Mouse (Mus musculus): Measurements from ENCODE around the gene Orc2. TPM values are rescaled to one million over a fixed set of nuclear protein-coding genes. Genes with fewer than 3 reads are reported as not detected.

Gene Orc2
- polyA plus RNA-seq, 1 experiment from 2014 or later, result 11.6 TPM

GRCm38 (mm10) chr1:58423371-58424248 is 81.3 kb downstream of the Orc2 start, which contains the start of gene Clk1:
Gene Clk1, minus strand, starts transcription at chr1:58424066.
- WGBS, result under 1% methylated on average over 74 of the region's 79 CpGs
- TF ChIP-seq CTCF (IDR thresholded peaks at IDR 0.05; ENCODE audit: low read depth) (no peak), EP300 (optimal IDR thresholded peaks at IDR 0.05) (no peak)
- H3K36me3 ChIP-seq (ENCODE audit: control insufficient read depth, insufficient read depth, low read length), result peaks cover 5% of the 10 kb centered on the region; the same call in 1 of the 2 replicates
- H3K27me3 ChIP-seq (ENCODE audit: control insufficient read depth, insufficient read depth, low read length), result no peaks in the 10 kb centered on the region
- no peaks in the 10 kb centered on the region for H3K4me1 ChIP-seq (replicated peaks; ENCODE audit: control insufficient read depth, insufficient read depth)
- ATAC-seq (ENCODE audit: low FRiP score, low TSS enrichment), result peak; percentile 88
- H3K4me2 ChIP-seq (replicated peaks; ENCODE audit: low read depth), result peak within 1 kb of the TSS; percentile 62
- H3K9me3 ChIP-seq (ENCODE audit: control insufficient read depth, low read length), result no peaks in the 10 kb centered on the region
- peak; percentile 95 for DNase-seq (ENCODE audit: low spot score)
- peak within 1 kb of the TSS; percentile 100 for H3K27ac ChIP-seq (replicated peaks)
- H3K4me3 ChIP-seq (ENCODE audit: low read depth, low read length), result peak within 1 kb of the TSS; percentile 100
- H3K9ac ChIP-seq (ENCODE audit: low read length), result peak within 1 kb of the TSS; percentile 100

DNA sequence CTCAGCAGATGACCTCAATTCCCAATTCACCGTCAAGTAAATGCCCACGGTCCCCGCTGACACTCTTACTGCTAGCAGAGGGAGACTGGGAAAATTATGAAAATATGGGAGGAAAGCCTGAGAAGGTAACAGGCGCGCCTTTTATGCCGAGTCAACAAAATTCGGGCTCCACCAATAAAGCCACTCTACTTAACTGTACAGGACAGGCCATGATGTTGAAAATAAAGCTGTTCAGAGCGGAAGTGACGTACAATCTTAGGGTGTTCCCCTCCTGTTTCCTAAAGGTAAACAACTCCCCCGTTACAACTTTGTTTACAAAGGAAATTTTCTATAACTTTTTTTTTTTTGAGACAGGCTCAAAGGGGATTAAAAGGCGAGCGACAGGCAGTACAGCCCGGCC is 82.0 kb downstream of the Orc2 start:
- DNase-seq (ENCODE audit: low spot score) (peak; percentile 51), ATAC-seq (ENCODE audit: low FRiP score, low TSS enrichment) (peak; percentile 76)
- peak overlapping the region; percentile 100 for H3K27ac ChIP-seq (replicated peaks)

DNA sequence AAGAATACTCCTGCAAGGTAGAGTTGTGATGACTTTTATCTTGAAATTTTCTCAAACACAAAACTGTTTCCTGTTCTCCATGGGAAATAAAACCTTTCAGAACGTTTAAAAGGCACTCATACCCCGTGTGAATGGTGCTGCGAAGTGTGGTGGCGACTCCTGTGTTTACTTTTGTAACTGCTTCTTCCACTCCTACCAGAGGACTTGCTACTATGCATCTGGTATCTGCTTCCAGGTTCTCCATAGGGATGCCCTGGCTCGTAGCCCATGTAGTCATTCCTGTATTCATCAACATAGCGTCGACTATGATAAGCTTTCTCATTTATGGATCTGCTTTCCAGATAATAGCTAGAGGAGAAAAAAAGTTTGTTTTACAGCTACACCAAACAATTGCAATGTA is 83.9 kb downstream of the Orc2 start:
- TF ChIP-seq EP300 (optimal IDR thresholded peaks at IDR 0.05) (no peak), CTCF (IDR thresholded peaks at IDR 0.05; ENCODE audit: low read depth) (no peak)
- Histone ChIP-seq H3K4me3 (ENCODE audit: low read depth, low read length) (no peak overlapping the region), H3K4me2 (replicated peaks; ENCODE audit: low read depth) (0 out of 2 replicates have a peak overlapping the region, but pooled peaks have one; percentile 32), H3K9me3 (ENCODE audit: control insufficient read depth, low read length) (no peaks in the 10 kb centered on the region), H3K4me1 (replicated peaks; ENCODE audit: control insufficient read depth, insufficient read depth) (no peaks in the 10 kb centered on the region), H3K9ac (ENCODE audit: low read length) (no peak overlapping the region), H3K27ac (replicated peaks) (no peak overlapping the region), H3K36me3 (ENCODE audit: control insufficient read depth, insufficient read depth, low read length) (peaks cover 19% of the 10 kb centered on the region; the same call in 1 of the 2 replicates), H3K27me3 (ENCODE audit: control insufficient read depth, insufficient read depth, low read length) (no peaks in the 10 kb centered on the region)
- DNase-seq (ENCODE audit: low spot score), result no peak
- ATAC-seq (ENCODE audit: low FRiP score, low TSS enrichment), result no peak
- WGBS, result 19% methylated on average over 7 of the region's 7 CpGs

More for the DNA sequence above, 82.0 kb downstream of the Orc2 start:
- Histone ChIP-seq H3K9ac (ENCODE audit: low read length) (peak overlapping the region; percentile 100), H3K9me3 (ENCODE audit: control insufficient read depth, low read length) (no peaks in the 10 kb centered on the region), H3K4me1 (replicated peaks; ENCODE audit: control insufficient read depth, insufficient read depth) (no peaks in the 10 kb centered on the region), H3K4me2 (replicated peaks; ENCODE audit: low read depth) (peak overlapping the region; percentile 62), H3K36me3 (ENCODE audit: control insufficient read depth, insufficient read depth, low read length) (peaks cover 11% of the 10 kb centered on the region; the same call in 1 of the 2 replicates), H3K4me3 (ENCODE audit: low read depth, low read length) (peak overlapping the region; percentile 100), H3K27me3 (ENCODE audit: control insufficient read depth, insufficient read depth, low read length) (no peaks in the 10 kb centered on the region)
- TF ChIP-seq CTCF (IDR thresholded peaks at IDR 0.05; ENCODE audit: low read depth) (no peak), EP300 (optimal IDR thresholded peaks at IDR 0.05) (no peak)
- WGBS, result 4% methylated on average over 13 of the region's 13 CpGs

DNA sequence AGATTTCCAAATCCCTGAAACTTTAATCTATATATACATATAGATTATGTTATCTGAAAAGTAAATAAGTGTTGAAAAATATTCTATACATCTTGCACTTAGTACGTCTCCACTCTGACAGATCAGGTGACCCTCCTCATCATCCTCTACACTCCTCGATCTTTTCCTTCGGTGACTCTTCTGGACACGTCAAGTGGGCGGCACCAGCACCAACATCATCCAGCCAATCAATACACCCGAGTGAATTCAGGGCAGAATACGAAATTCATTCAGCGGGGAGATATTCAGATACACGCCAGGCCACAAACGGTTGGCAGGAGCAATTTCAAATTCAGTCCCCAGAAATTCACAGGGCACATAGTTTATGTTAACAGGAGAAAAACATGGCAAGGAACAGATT is 84.9 kb downstream of the Orc2 start:
- Histone ChIP-seq H3K36me3 (ENCODE audit: control insufficient read depth, insufficient read depth, low read length) (peaks cover 19% of the 10 kb centered on the region; the same call in 1 of the 2 replicates), H3K27ac (replicated peaks) (no peak overlapping the region)

GRCm38 (mm10) chr1:58416048-58416447 is 88.9 kb downstream of the Orc2 start:
- Histone ChIP-seq H3K4me3 (ENCODE audit: low read depth, low read length) (no peak overlapping the region), H3K27me3 (ENCODE audit: control insufficient read depth, insufficient read depth, low read length) (no peaks in the 10 kb centered on the region), H3K4me1 (replicated peaks; ENCODE audit: control insufficient read depth, insufficient read depth) (no peaks in the 10 kb centered on the region), H3K9ac (ENCODE audit: low read length) (no peak overlapping the region), H3K4me2 (replicated peaks; ENCODE audit: low read depth) (no peak overlapping the region), H3K36me3 (ENCODE audit: control insufficient read depth, insufficient read depth, low read length) (peaks cover 42% of the 10 kb centered on the region), H3K27ac (replicated peaks) (no peak overlapping the region), H3K9me3 (ENCODE audit: control insufficient read depth, low read length) (no peaks in the 10 kb centered on the region)
- 71% methylated on average over 2 of the region's 2 CpGs for whole genome bisulfite sequencing
- ATAC-seq (ENCODE audit: low FRiP score, low TSS enrichment), result no peak
- TF ChIP-seq CTCF (IDR thresholded peaks at IDR 0.05; ENCODE audit: low read depth) (no peak), EP300 (optimal IDR thresholded peaks at IDR 0.05) (no peak)
- DNase-seq (ENCODE audit: low spot score), result no peak

More for the DNA sequence above, 84.9 kb downstream of the Orc2 start:
- Histone ChIP-seq H3K4me1 (replicated peaks; ENCODE audit: control insufficient read depth, insufficient read depth) (no peaks in the 10 kb centered on the region), H3K9ac (ENCODE audit: low read length) (no peak overlapping the region), H3K9me3 (ENCODE audit: control insufficient read depth, low read length) (no peaks in the 10 kb centered on the region), H3K4me2 (replicated peaks; ENCODE audit: low read depth) (no peak overlapping the region), H3K27me3 (ENCODE audit: control insufficient read depth, insufficient read depth, low read length) (no peaks in the 10 kb centered on the region), H3K4me3 (ENCODE audit: low read depth, low read length) (no peak overlapping the region)
- ATAC-seq (ENCODE audit: low FRiP score, low TSS enrichment) (no peak), DNase-seq (ENCODE audit: low spot score) (no peak)
- WGBS, result 65% methylated on average over 10 of the region's 10 CpGs
- TF ChIP-seq CTCF (IDR thresholded peaks at IDR 0.05; ENCODE audit: low read depth) (no peak), EP300 (optimal IDR thresholded peaks at IDR 0.05) (no peak)

DNA sequence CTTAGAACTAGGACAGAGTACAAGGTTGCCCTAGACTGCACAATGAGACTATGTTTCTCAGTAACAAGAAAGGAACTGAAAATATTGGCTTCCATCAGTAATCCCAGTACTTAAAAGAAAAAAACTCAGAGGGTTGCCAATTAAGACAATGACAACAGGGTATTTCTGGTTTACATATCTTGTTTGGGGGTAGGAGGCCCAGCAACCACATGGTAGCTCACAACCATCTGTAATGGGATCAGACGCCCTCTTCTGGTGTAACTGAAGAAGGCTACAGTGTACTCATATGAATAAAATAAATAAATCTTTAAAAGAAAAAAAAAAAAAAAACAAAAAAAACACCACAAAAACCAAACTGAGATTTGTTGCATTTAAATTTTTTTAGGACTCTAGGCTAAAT is 89.5 kb downstream of the Orc2 start:
- H3K4me1 ChIP-seq (replicated peaks; ENCODE audit: control insufficient read depth, insufficient read depth), result no peaks in the 10 kb centered on the region
- no peak overlapping the region for H3K4me3 ChIP-seq (ENCODE audit: low read depth, low read length)
- TF ChIP-seq EP300 (optimal IDR thresholded peaks at IDR 0.05) (no peak), CTCF (IDR thresholded peaks at IDR 0.05; ENCODE audit: low read depth) (peak; percentile 58)
- ATAC-seq (ENCODE audit: low FRiP score, low TSS enrichment) (no peak), DNase-seq (ENCODE audit: low spot score) (no peak)
- H3K9ac ChIP-seq (ENCODE audit: low read length), result no peak overlapping the region
- H3K9me3 ChIP-seq (ENCODE audit: control insufficient read depth, low read length), result no peaks in the 10 kb centered on the region
- H3K4me2 ChIP-seq (replicated peaks; ENCODE audit: low read depth), result no peak overlapping the region
- WGBS, result 29% methylated on average over 1 of the region's 1 CpGs
- no peak overlapping the region for H3K27ac ChIP-seq (replicated peaks)
- no peaks in the 10 kb centered on the region for H3K27me3 ChIP-seq (ENCODE audit: control insufficient read depth, insufficient read depth, low read length)
- H3K36me3 ChIP-seq (ENCODE audit: control insufficient read depth, insufficient read depth, low read length), result peaks cover 46% of the 10 kb centered on the region

Other genes with a start within 250 kb of the Orc2 start
- 0.01 and 0.04 TPM in 2 replicates for gene Aox2, start 226.8 kb downstream of the Orc2 start, polyA plus RNA-seq (2015; fragmentation: Nextera tagmentation; extraction: Ambion mirVana)
- 192 and 230 TPM in 2 replicates for gene Bzw1, start 112.2 kb downstream of the Orc2 start, polyA plus RNA-seq (2015; fragmentation: Nextera tagmentation; extraction: Ambion mirVana)
- 107 and 111 TPM in 2 replicates for gene Clk1, start 81.0 kb downstream of the Orc2 start, polyA plus RNA-seq (2015; fragmentation: Nextera tagmentation; extraction: Ambion mirVana)
- gene Nif3l1, start 60.0 kb downstream of the Orc2 start, polyA plus RNA-seq (2015; fragmentation: Nextera tagmentation; extraction: Ambion mirVana), result 20.9 and 23.7 TPM in 2 replicates
- gene Ppil3, start 59.6 kb downstream of the Orc2 start, polyA plus RNA-seq (2015; fragmentation: Nextera tagmentation; extraction: Ambion mirVana), result 29.3 and 32.8 TPM in 2 replicates
- 4.4 and 5.4 TPM in 2 replicates for gene Fam126b, start 81.2 kb upstream of the Orc2 start, polyA plus RNA-seq (2015; fragmentation: Nextera tagmentation; extraction: Ambion mirVana)
- 199 and 217 TPM in 2 replicates for gene Ndufb3, start 81.3 kb upstream of the Orc2 start, polyA plus RNA-seq (2015; fragmentation: Nextera tagmentation; extraction: Ambion mirVana)
- gene Als2cr12, start 190.9 kb upstream of the Orc2 start, polyA plus RNA-seq (2015; fragmentation: Nextera tagmentation; extraction: Ambion mirVana), result 0.56 and 0.91 TPM in 2 replicates
- gene Cflar, start 206.4 kb upstream of the Orc2 start, polyA plus RNA-seq (2015; fragmentation: Nextera tagmentation; extraction: Ambion mirVana), result 43.6 and 45.3 TPM in 2 replicates